Mouse (Mus musculus): ENCODE results near the gene Mtcl1. TPM values are rescaled to one million over a fixed set of nuclear protein-coding genes. Genes with fewer than 3 reads are reported as not detected.

The Mtcl1 gene
- total and polyA plus RNA-seq, 3 experiments = not detected

DNA sequence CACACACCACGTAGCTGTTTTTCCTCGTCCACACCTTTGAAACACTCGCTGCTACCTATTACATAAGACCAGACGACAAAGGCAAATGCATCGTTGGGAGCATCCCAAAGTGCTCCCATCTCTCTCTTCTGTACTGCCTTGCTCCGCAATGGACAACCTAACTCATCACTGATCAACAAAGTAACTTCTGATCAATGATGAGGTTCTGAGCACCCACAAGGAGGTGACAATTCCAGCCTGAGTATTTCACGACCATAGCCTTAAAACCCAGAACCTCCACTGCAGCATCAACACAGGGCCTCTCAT is 2.6 kb downstream of the Mtcl1 start:
- H3K9ac ChIP-seq (ENCODE audit: insufficient read depth, low read depth) = no peak overlapping the region
- H3K27ac ChIP-seq (ENCODE audit: insufficient read depth, low read depth) = no peak overlapping the region
- H3K4me2 ChIP-seq (ENCODE audit: insufficient read depth, low read depth, poor library complexity, severe bottlenecking) = no peak overlapping the region
- H3K4me3 ChIP-seq (replicated peaks in 1 of 3; ENCODE audit: low read depth in 2 of 3, low read length in 2 of 3, poor library complexity in 1 of 3) = no peak overlapping the region
- no peaks in the 10 kb centered on the region for H3K27me3 ChIP-seq (replicated peaks)
- DNase-seq (ENCODE audit: extremely low read depth) = no peak
- no peaks in the 10 kb centered on the region for H3K36me3 ChIP-seq (replicated peaks in 1 of 2; ENCODE audit: control insufficient read depth in 1 of 2, insufficient read depth in 1 of 2, low read length in 1 of 2)
- TF ChIP-seq BHLHE40 (IDR thresholded peaks at IDR 0.05; ENCODE audit: low read depth, low read length) (no peak), CHD2 (IDR thresholded peaks at IDR 0.05; ENCODE audit: low read length) (no peak), MYC (IDR thresholded peaks at IDR 0.05; ENCODE audit: low read depth, low read length) (no peak), ZNF384 (IDR thresholded peaks at IDR 0.05; ENCODE audit: low read depth, low read length) (no peak), MXI1 (IDR thresholded peaks at IDR 0.05; ENCODE audit: low read depth, low read length) (no peak), UBTF (IDR thresholded peaks at IDR 0.05; ENCODE audit: low read depth, low read length) (no peak), JUN (IDR thresholded peaks at IDR 0.05; ENCODE audit: insufficient read depth, low read depth, low read length) (no peak), ZMIZ1 (IDR thresholded peaks at IDR 0.05; ENCODE audit: low read depth, low read length) (no peak), GABPA (IDR thresholded peaks at IDR 0.05; ENCODE audit: insufficient replicate concordance, low read depth, low read length) (no peak), MAFK (IDR thresholded peaks at IDR 0.05; ENCODE audit: insufficient replicate concordance, low read length) (no peak), HCFC1 (IDR thresholded peaks at IDR 0.05; ENCODE audit: low read depth, low read length) (no peak), NRF1 (IDR thresholded peaks at IDR 0.05; ENCODE audit: low read depth, low read length) (no peak), ELF1 (IDR thresholded peaks at IDR 0.05; ENCODE audit: low read depth, low read length) (no peak), CTCF (conservative IDR thresholded peaks at IDR 0.05 in 1 of 2, IDR thresholded peaks at IDR 0.05 in 1 of 2; ENCODE audit: low read depth in 2 of 2, low read length in 2 of 2) (no peak), PAX5 (IDR thresholded peaks at IDR 0.05; ENCODE audit: low read length) (no peak), JUND (conservative IDR thresholded peaks at IDR 0.05; ENCODE audit: low read depth, low read length) (no peak)
- in situ Hi-C loops (cut with MboI; ENCODE audit: low pct_ligation_motif_present, low pct_unique_long_range_greater_than_20kb, low sequenced_read_pairs) (no loop called here), dilution Hi-C loops (cut with MboI; ENCODE audit: extremely low pct_ligation_motif_present, extremely low pct_unique_long_range_greater_than_20kb, low sequenced_read_pairs) (no loop called here)
- H3K9me3 ChIP-seq (replicated peaks; ENCODE audit: low read length) = peaks cover 68% of the 10 kb centered on the region
- no peaks in the 10 kb centered on the region for H3K79me2 ChIP-seq (replicated peaks; ENCODE audit: control insufficient read depth, extremely low read depth, insufficient read depth, poor library complexity, severe bottlenecking)
- H3K4me1 ChIP-seq (ENCODE audit: control insufficient read depth in 1 of 2, insufficient read depth in 2 of 2) = no peaks in the 10 kb centered on the region

- Histone ChIP-seq H3K4me3 (replicated peaks in 1 of 3; ENCODE audit: low read depth in 2 of 3, low read length in 2 of 3, poor library complexity in 1 of 3) (no peak overlapping the region), H3K36me3 (replicated peaks in 1 of 2; ENCODE audit: control insufficient read depth in 1 of 2, insufficient read depth in 1 of 2, low read length in 1 of 2) (no peaks in the 10 kb centered on the region), H3K79me2 (replicated peaks; ENCODE audit: control insufficient read depth, extremely low read depth, insufficient read depth, poor library complexity, severe bottlenecking) (no peaks in the 10 kb centered on the region), H3K9ac (ENCODE audit: insufficient read depth, low read depth) (no peak overlapping the region), H3K27me3 (replicated peaks) (no peaks in the 10 kb centered on the region), H3K4me1 (ENCODE audit: control insufficient read depth in 1 of 2, insufficient read depth in 2 of 2) (no peaks in the 10 kb centered on the region), H3K27ac (ENCODE audit: insufficient read depth, low read depth) (no peak overlapping the region), H3K4me2 (ENCODE audit: insufficient read depth, low read depth, poor library complexity, severe bottlenecking) (no peak overlapping the region), H3K9me3 (replicated peaks; ENCODE audit: low read length) (peaks cover 65% of the 10 kb centered on the region)
- dilution Hi-C loops (cut with MboI; ENCODE audit: extremely low pct_ligation_motif_present, extremely low pct_unique_long_range_greater_than_20kb, low sequenced_read_pairs) = no loop called here
- in situ Hi-C loops (cut with MboI; ENCODE audit: low pct_ligation_motif_present, low pct_unique_long_range_greater_than_20kb, low sequenced_read_pairs) = no loop called here
- no peak for TF ChIP-seq MXI1 (IDR thresholded peaks at IDR 0.05; ENCODE audit: low read depth, low read length)
- no peak for TF ChIP-seq RAD21 (IDR thresholded peaks at IDR 0.05; ENCODE audit: low read depth, low read length)
- TF ChIP-seq USF2 (conservative IDR thresholded peaks at IDR 0.05; ENCODE audit: low read depth, low read length) = no peak
- TF ChIP-seq RCOR1 (conservative IDR thresholded peaks at IDR 0.05; ENCODE audit: low read depth, low read length) = no peak
- TF ChIP-seq TCF12 (IDR thresholded peaks at IDR 0.05; ENCODE audit: low read depth, low read length) = no peak
- TF ChIP-seq CTCF (conservative IDR thresholded peaks at IDR 0.05 in 1 of 2, IDR thresholded peaks at IDR 0.05 in 1 of 2; ENCODE audit: low read depth in 2 of 2, low read length in 2 of 2) = no peak
- TF ChIP-seq ELF1 (IDR thresholded peaks at IDR 0.05; ENCODE audit: low read depth, low read length) = no peak
- TF ChIP-seq POLR2AphosphoS2 (IDR thresholded peaks at IDR 0.05; ENCODE audit: low read depth, low read length) = no peak
- TF ChIP-seq ZMIZ1 (IDR thresholded peaks at IDR 0.05; ENCODE audit: low read depth, low read length) = no peak
- no peak for TF ChIP-seq SMC3 (IDR thresholded peaks at IDR 0.05; ENCODE audit: low read depth, low read length)
- TF ChIP-seq MAZ (IDR thresholded peaks at IDR 0.05; ENCODE audit: low read depth, low read length) = no peak
- TF ChIP-seq PAX5 (IDR thresholded peaks at IDR 0.05; ENCODE audit: low read length) = no peak
- DNase-seq (ENCODE audit: extremely low read depth) = no peak
Observed at GRCm38 (mm10) chr17:66446196-66447006, 3.1 kb downstream of the Mtcl1 start.

All from CH12.LX (cell line).